Mouse (Mus musculus) lung, postnatal 0 days (tissue): ENCODE measurements around the gene BC052040. TPM values are rescaled to one million over a fixed set of nuclear protein-coding genes. Genes with fewer than 3 reads are reported as not detected.

ENCODE experiments used
- ATAC-seq: fragments of 200-750 bp; cut with Nextera tagmentation; 2 replicates; pipeline ENCODE4 v1.8.0; 2017; ENCODE audit warnings: moderate library complexity
- DNase-seq: peaks from one replicate; pipeline ENCODE4 v3.0.0-alpha.2; 2016; ENCODE audit warnings: low spot score
- H3K27ac ChIP-seq: fragments of 300-500 bp; sonication (generic); 2 replicates; pipeline ENCODE4 v1.5.1; 2014; ENCODE audit warnings: antibody characterized with exemption, mild to moderate bottlenecking, low read length, mixed read lengths
- H3K27me3 ChIP-seq: fragments of 300-500 bp; sonication (generic); replicated peaks from 2 replicates; pipeline ENCODE4 v1.6.1; 2014; ENCODE audit warnings: low read length, mixed read lengths; ENCODE audit not compliant: insufficient read depth
- H3K36me3 ChIP-seq: fragments of 300-500 bp; sonication (generic); 2 replicates; pipeline ENCODE4 v1.6.1; 2014; ENCODE audit warnings: low read length, mixed read lengths; ENCODE audit not compliant: insufficient read depth
- H3K4me1 ChIP-seq: fragments of 300-500 bp; sonication (generic); 2 replicates; pipeline ENCODE4 v1.6.1; 2014; ENCODE audit warnings: antibody characterized with exemption, low read depth, low read length, mixed read lengths; ENCODE audit not compliant: insufficient read depth
- H3K4me2 ChIP-seq: fragments of 300-500 bp; sonication (generic); replicated peaks from 2 replicates; pipeline ENCODE4 v1.6.1; 2014; ENCODE audit warnings: low read depth, mild to moderate bottlenecking, low read length, moderate library complexity, mixed read lengths
- H3K4me3 ChIP-seq: fragments of 300-500 bp; sonication (generic); 2 replicates; pipeline ENCODE4 v1.5.1; 2014; ENCODE audit warnings: low read depth, low read length
- H3K9ac ChIP-seq: fragments of 300-500 bp; sonication (generic); replicated peaks from 2 replicates; pipeline ENCODE4 v1.6.1; 2014; ENCODE audit warnings: low read depth, mild to moderate bottlenecking
- H3K9me3 ChIP-seq: fragments of 300-500 bp; sonication (generic); 2 replicates; pipeline ENCODE4 v1.6.1; 2016; ENCODE audit warnings: low read length, mixed read lengths
- CTCF ChIP-seq: IDR thresholded peaks from 2 replicates; pipeline ENCODE4 v1.5.1; 2016; ENCODE audit warnings: antibody characterized with exemption, mild to moderate bottlenecking
- EP300 ChIP-seq: IDR thresholded peaks from 2 replicates; pipeline ENCODE4 v1.6.1; 2016; ENCODE audit warnings: antibody characterized with exemption, mild to moderate bottlenecking, control low read depth
- WGBS: fragments of 180-500 bp; shearing (Covaris S2); extraction: QIAGEN DNeasy Blood & Tissue Kit; methylation state at CpG from one replicate; pipeline ENCODE4 v1.1.7; 2014; 5-methylcytosine and 5-hydroxymethylcytosine counted together
- polyA plus RNA-seq: library from polyadenylated mRNA; unstranded; fragments of >200 nt; fragmentation: Nextera tagmentation; extraction: Ambion mirVana; gene quantifications from 2 replicates; pipeline ENCODE4 v1.2.1, GENCODE M21; 2015

Gene BC052040
- 1.6 and 2.3 TPM in 2 replicates for polyA plus RNA-seq

- peak within 1 kb of the TSS; percentile 57; the same call in 1 of the 2 replicates for H3K27ac ChIP-seq
- DNase-seq (peak; percentile 91), ATAC-seq (peak; percentile 98)
- peak within 1 kb of the TSS; percentile 65 for H3K9ac ChIP-seq
- no peaks in the 10 kb centered on the region for H3K36me3 ChIP-seq
- H3K4me3 ChIP-seq = peak within 1 kb of the TSS; percentile 89
- H3K4me2 ChIP-seq = peak within 1 kb of the TSS; percentile 67
- TF ChIP-seq CTCF (peak; percentile 26), EP300 (no peak)
- no peaks in the 10 kb centered on the region for H3K27me3 ChIP-seq
- no peaks in the 10 kb centered on the region for H3K9me3 ChIP-seq
- peaks cover 3% of the 10 kb centered on the region; the same call in 1 of the 2 replicates for H3K4me1 ChIP-seq
- WGBS = under 1% methylated on average over 41 of the region's 41 CpGs
Measured at GRCm38 (mm10) chr2:115581241-115581988, at the start of gene BC052040. BC052040 (plus strand) TSS chr2:115581716.

DNA sequence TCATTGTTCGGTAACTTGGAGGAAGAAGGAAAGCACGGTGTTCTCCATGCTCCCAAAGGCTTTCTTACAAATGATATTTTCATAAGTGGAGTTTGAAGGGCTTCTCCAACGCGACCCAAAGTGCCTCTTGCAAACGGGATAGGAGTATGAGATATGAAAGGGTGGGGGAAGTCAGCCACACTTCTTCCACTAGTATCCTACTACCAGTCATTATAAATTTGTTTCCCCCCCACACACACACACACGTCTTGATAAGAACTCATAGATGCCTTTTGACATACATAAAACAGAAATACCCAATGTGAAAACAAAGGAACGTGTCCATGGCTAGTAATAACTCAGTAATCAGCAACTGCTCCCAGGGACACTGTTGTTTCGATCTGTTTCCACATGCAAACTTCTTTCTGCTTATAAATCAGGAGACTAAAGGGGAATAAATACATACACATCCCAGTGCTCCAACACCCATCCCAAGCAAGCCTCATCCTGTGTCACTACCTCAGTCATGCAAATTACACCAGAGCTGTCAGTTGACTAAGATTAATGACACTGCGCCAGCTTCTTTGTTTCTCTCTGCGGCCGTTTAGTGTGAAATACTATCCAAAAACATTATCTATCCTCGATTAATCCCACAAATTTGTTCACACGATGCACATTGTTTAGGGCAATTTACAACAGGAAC is 43.4 kb upstream of the BC052040 start:
- Histone ChIP-seq H3K27me3 (no peaks in the 10 kb centered on the region), H3K36me3 (no peaks in the 10 kb centered on the region), H3K9ac (no peak overlapping the region), H3K9me3 (no peaks in the 10 kb centered on the region), H3K27ac (no peak overlapping the region), H3K4me1 (no peaks in the 10 kb centered on the region), H3K4me3 (no peak overlapping the region), H3K4me2 (no peak overlapping the region)
- 38% methylated on average over 13 of the region's 13 CpGs for WGBS
- TF ChIP-seq EP300 (no peak), CTCF (no peak)
- no peak for DNase-seq
- ATAC-seq = no peak

GRCm38 (mm10) chr2:115538691-115539283 is 42.7 kb upstream of the BC052040 start:
- 74% methylated on average over 5 of the region's 5 CpGs for WGBS
- ATAC-seq (no peak), DNase-seq (no peak)
- Histone ChIP-seq H3K36me3 (no peaks in the 10 kb centered on the region), H3K4me1 (no peaks in the 10 kb centered on the region), H3K9ac (no peak overlapping the region), H3K4me2 (no peak overlapping the region), H3K9me3 (no peaks in the 10 kb centered on the region), H3K4me3 (no peak overlapping the region), H3K27me3 (no peaks in the 10 kb centered on the region), H3K27ac (no peak overlapping the region)
- TF ChIP-seq CTCF = no peak
- no peak for TF ChIP-seq EP300

- no peak for ATAC-seq
- no peak overlapping the region for H3K27ac ChIP-seq
- no peak overlapping the region for H3K4me2 ChIP-seq
- 83% methylated on average over 5 of the region's 5 CpGs for WGBS
- no peak overlapping the region for H3K9ac ChIP-seq
- no peaks in the 10 kb centered on the region for H3K27me3 ChIP-seq
- TF ChIP-seq EP300 (no peak), CTCF (no peak)
- H3K36me3 ChIP-seq = no peaks in the 10 kb centered on the region
- H3K9me3 ChIP-seq = no peaks in the 10 kb centered on the region
- no peaks in the 10 kb centered on the region for H3K4me1 ChIP-seq
- H3K4me3 ChIP-seq = no peak overlapping the region
- DNase-seq = no peak
Measured at GRCm38 (mm10) chr2:115539731-115540130, 41.8 kb upstream of the BC052040 start.

GRCm38 (mm10) chr2:115542401-115543123 is 39.0 kb upstream of the BC052040 start:
- no peak for DNase-seq
- 74% methylated on average over 11 of the region's 11 CpGs for WGBS
- no peak overlapping the region for H3K4me2 ChIP-seq

GRCm38 (mm10) chr2:115543212-115543611 is 38.3 kb upstream of the BC052040 start:
- Histone ChIP-seq H3K27me3 (no peaks in the 10 kb centered on the region), H3K4me2 (no peak overlapping the region), H3K9ac (no peak overlapping the region), H3K36me3 (no peaks in the 10 kb centered on the region), H3K27ac (no peak overlapping the region), H3K4me1 (no peaks in the 10 kb centered on the region), H3K4me3 (no peak overlapping the region), H3K9me3 (no peaks in the 10 kb centered on the region)
- TF ChIP-seq EP300 (no peak), CTCF (no peak)
- no peak for DNase-seq
- ATAC-seq = no peak
- 89% methylated on average over 4 of the region's 4 CpGs for WGBS

More at GRCm38 (mm10) chr2:115542401-115543123, 39.0 kb upstream of the BC052040 start:
- H3K4me3 ChIP-seq = no peak overlapping the region
- H3K4me1 ChIP-seq = no peaks in the 10 kb centered on the region
- no peak for ATAC-seq
- no peak overlapping the region for H3K9ac ChIP-seq
- no peaks in the 10 kb centered on the region for H3K27me3 ChIP-seq
- TF ChIP-seq EP300 = no peak
- no peak for TF ChIP-seq CTCF
- no peak overlapping the region for H3K27ac ChIP-seq
- no peaks in the 10 kb centered on the region for H3K36me3 ChIP-seq
- H3K9me3 ChIP-seq = no peaks in the 10 kb centered on the region
